Mouse (Mus musculus) neural tube, embryonic 11.5 days (tissue): Measurements from ENCODE around the gene Klhl23. TPM values are rescaled to one million over a fixed set of nuclear protein-coding genes. Genes with fewer than 3 reads are reported as not detected.

ENCODE experiments used
- ATAC-seq: fragments of 200-750 bp; cut with Nextera tagmentation; 2 replicates; pipeline ENCODE4 v1.8.0; 2017; ENCODE audit warnings: moderate number of reproducible peaks, mild to moderate bottlenecking, moderate TSS enrichment, moderate library complexity; ENCODE audit not compliant: insufficient read depth, low FRiP score, low TSS enrichment
- DNase-seq: peaks from one replicate; pipeline ENCODE4 v3.0.0-alpha.2; 2015; ENCODE audit warnings: low spot score
- H3K27ac ChIP-seq: fragments of 300-500 bp; sonication (generic); 2 replicates; pipeline ENCODE4 v1.5.1; 2014; ENCODE audit warnings: low read depth, mild to moderate bottlenecking, low read length
- H3K27me3 ChIP-seq: fragments of 300-500 bp; sonication (generic); 2 replicates; pipeline ENCODE4 v1.6.1; 2014; ENCODE audit warnings: mild to moderate bottlenecking, low read length, mixed read lengths; ENCODE audit not compliant: control insufficient read depth, insufficient read depth
- H3K36me3 ChIP-seq: fragments of 300-500 bp; sonication (generic); 2 replicates; pipeline ENCODE4 v1.6.1; 2014; ENCODE audit warnings: mild to moderate bottlenecking, low read length, moderate library complexity, mixed read lengths; ENCODE audit not compliant: control insufficient read depth, insufficient read depth
- H3K4me1 ChIP-seq: fragments of 300-500 bp; sonication (generic); 2 replicates; pipeline ENCODE4 v1.6.1; 2014; ENCODE audit warnings: low read length, mixed read lengths; ENCODE audit not compliant: control insufficient read depth, insufficient read depth
- H3K4me2 ChIP-seq: fragments of 300-500 bp; sonication (generic); 2 replicates; pipeline ENCODE4 v1.6.1; 2014; ENCODE audit warnings: low read depth, mild to moderate bottlenecking, moderate library complexity
- H3K4me3 ChIP-seq: fragments of 300-500 bp; sonication (generic); 2 replicates; pipeline ENCODE4 v1.5.1; 2014; ENCODE audit warnings: low read depth, low read length
- H3K9ac ChIP-seq: fragments of 300-500 bp; sonication (generic); 2 replicates; pipeline ENCODE4 v1.6.1; 2014; ENCODE audit warnings: mild to moderate bottlenecking, low read length
- H3K9me3 ChIP-seq: fragments of 300-500 bp; sonication (generic); 2 replicates; pipeline ENCODE4 v1.6.1; 2016; ENCODE audit warnings: low read length; ENCODE audit not compliant: control insufficient read depth
- WGBS: fragments of 180-500 bp; shearing (Covaris S2); extraction: QIAGEN DNeasy Blood & Tissue Kit; methylation state at CpG from one replicate; pipeline ENCODE4 v1.1.7; 2014; 5-methylcytosine and 5-hydroxymethylcytosine counted together
- polyA plus RNA-seq: library from polyadenylated mRNA; unstranded; fragments of >200 nt; fragmentation: Nextera tagmentation; extraction: Ambion mirVana; gene quantifications from 2 replicates; pipeline ENCODE4 v1.2.1, GENCODE M21; 2014

Klhl23 gene
- polyA plus RNA-seq, 1 experiment from 2014 or later = 35.8 TPM

- Histone ChIP-seq H3K4me2 (no peak overlapping the region), H3K9me3 (no peaks in the 10 kb centered on the region)
- 65% methylated on average over 2 of the region's 2 CpGs for WGBS
Observed at GRCm38 (mm10) chr2:69883990-69884391, 62.2 kb downstream of the Klhl23 start.

GRCm38 (mm10) chr2:69884581-69884980 is 62.8 kb downstream of the Klhl23 start:
- Histone ChIP-seq H3K4me2 (peak overlapping the region; percentile 62), H3K27me3 (no peaks in the 10 kb centered on the region), H3K4me3 (peak overlapping the region; percentile 52; the same call in 1 of the 2 replicates), H3K27ac (no peak overlapping the region), H3K9ac (no peak overlapping the region), H3K9me3 (no peaks in the 10 kb centered on the region), H3K36me3 (no peaks in the 10 kb centered on the region), H3K4me1 (no peaks in the 10 kb centered on the region)
- ATAC-seq (no peak), DNase-seq (no peak)
- WGBS = 64% methylated on average over 6 of the region's 6 CpGs

More at GRCm38 (mm10) chr2:69883990-69884391, 62.2 kb downstream of the Klhl23 start:
- no peaks in the 10 kb centered on the region for H3K4me1 ChIP-seq
- H3K4me3 ChIP-seq = no peak overlapping the region
- no peak for ATAC-seq
- H3K9ac ChIP-seq = no peak overlapping the region
- no peak overlapping the region for H3K27ac ChIP-seq
- H3K27me3 ChIP-seq = no peaks in the 10 kb centered on the region
- no peaks in the 10 kb centered on the region for H3K36me3 ChIP-seq
- DNase-seq = no peak

GRCm38 (mm10) chr2:69885050-69885449 is 63.3 kb downstream of the Klhl23 start:
- Histone ChIP-seq H3K27ac (no peak overlapping the region), H3K4me1 (no peaks in the 10 kb centered on the region), H3K4me2 (peak overlapping the region; percentile 62), H3K9ac (peak overlapping the region; percentile 66), H3K27me3 (no peaks in the 10 kb centered on the region), H3K9me3 (no peaks in the 10 kb centered on the region), H3K4me3 (peak overlapping the region; percentile 52), H3K36me3 (no peaks in the 10 kb centered on the region)
- ATAC-seq (no peak), DNase-seq (no peak)
- 7% methylated on average over 12 of the region's 12 CpGs for WGBS

GRCm38 (mm10) chr2:69885451-69886305 is 63.9 kb downstream of the Klhl23 start, which contains the start of gene Mettl5:
Gene Mettl5, minus strand, starts transcription at chr2:69885615.
- Histone ChIP-seq H3K4me3 (peak within 1 kb of the TSS; percentile 52), H3K27ac (no peak within 1 kb of the TSS), H3K9me3 (no peaks in the 10 kb centered on the region), H3K9ac (peak within 1 kb of the TSS; percentile 66), H3K4me2 (peak within 1 kb of the TSS; percentile 62), H3K27me3 (no peaks in the 10 kb centered on the region), H3K4me1 (no peaks in the 10 kb centered on the region), H3K36me3 (no peaks in the 10 kb centered on the region)
- peak; percentile 92 for ATAC-seq
- peak; percentile 90 for DNase-seq
- 2% methylated on average over 45 of the region's 45 CpGs for WGBS

Other genes starting within 250 kb of the Klhl23 start
- gene Lrp2, start 235.9 kb upstream of the Klhl23 start, polyA plus RNA-seq = 1.5 and 1.6 TPM in 2 replicates
- gene Bbs5, start 174.8 kb upstream of the Klhl23 start, polyA plus RNA-seq = 15.6 and 21.0 TPM in 2 replicates
- 3.3 and 5.4 TPM in 2 replicates for gene Klhl41, start 151.8 kb upstream of the Klhl23 start, polyA plus RNA-seq
- 19.5 and 22.5 TPM in 2 replicates for gene Fastkd1, start 108.4 kb upstream of the Klhl23 start, polyA plus RNA-seq
- gene Ppig, start 99.4 kb upstream of the Klhl23 start, polyA plus RNA-seq = 105 and 115 TPM in 2 replicates
- 2.8 and 2.9 TPM in 2 replicates for gene Ccdc173, start 32.4 kb upstream of the Klhl23 start, polyA plus RNA-seq
- gene Phospho2, start 32.3 kb upstream of the Klhl23 start, polyA plus RNA-seq = 39.3 and 40.5 TPM in 2 replicates
- 378 and 404 TPM in 2 replicates for gene Ssb, start 39.6 kb downstream of the Klhl23 start, polyA plus RNA-seq
- gene Mettl5, start 63.7 kb downstream of the Klhl23 start, polyA plus RNA-seq = 32.9 and 36.2 TPM in 2 replicates
- 16.6 and 19.4 TPM in 2 replicates for gene Ubr3, start 75.3 kb downstream of the Klhl23 start, polyA plus RNA-seq
- 0.04 and 0.07 TPM in 2 replicates for gene Myo3b, start 217.2 kb downstream of the Klhl23 start, polyA plus RNA-seq